Mouse (Mus musculus): ENCODE results near the gene Map3k5.

- TF ChIP-seq POLR2A (IDR thresholded peaks at IDR 0.05; ENCODE audit: insufficient read depth, low read depth, low read length) (no peak), CTCF (IDR thresholded peaks at IDR 0.05; ENCODE audit: insufficient read depth, low read depth, low read length) (no peak)
These were observed 226.6 kb downstream of the Map3k5 start for GRCm38 (mm10) chr10:20160914-20161313.

All from olfactory bulb, adult 2 months (tissue).